Mouse (Mus musculus) left cerebral cortex, adult 18-20 months (tissue): Measurements from ENCODE around the gene Hoxc9. TPM values are rescaled to one million over a fixed set of nuclear protein-coding genes. Genes with fewer than 3 reads are reported as not detected.

Experiments
- DNase-seq, 2 experiments: peaks; one replicate each; pipeline ENCODE4 v3.0.0; 2021 to 2022; ENCODE audit warnings: low spot score in 2 of 2, mixed read lengths in 1 of 2
- total RNA-seq, 2 experiments: library from RNA; stranded (reverse); gene quantifications; 2 replicates each; pipeline ENCODE4 v1.2.3; 2021

Hoxc9 gene
- total RNA-seq, 2 experiments from 2014 or later = not detected

GRCm38 (mm10) chr15:102998608-102999182 is 22.5 kb downstream of the Hoxc9 start:
- DNase-seq = no peak

- DNase-seq = peak in 1 of 2 experiments; percentile 25
Measured at GRCm38 (mm10) chr15:102999183-102999831, 23.1 kb downstream of the Hoxc9 start.

- DNase-seq = no peak
Measured at GRCm38 (mm10) chr15:102999955-103000354, 23.7 kb downstream of the Hoxc9 start.

- DNase-seq = no peak
Measured at GRCm38 (mm10) chr15:103000501-103000901, 24.3 kb downstream of the Hoxc9 start.

- no peak for DNase-seq
Measured at GRCm38 (mm10) chr15:103001370-103001769, 25.1 kb downstream of the Hoxc9 start.

GRCm38 (mm10) chr15:103002156-103002555 is 25.9 kb downstream of the Hoxc9 start:
- no peak for DNase-seq

GRCm38 (mm10) chr15:103002821-103003448 is 26.7 kb downstream of the Hoxc9 start:
- no peak for DNase-seq

- no peak for DNase-seq
Measured at GRCm38 (mm10) chr15:103005308-103005707, 29.1 kb downstream of the Hoxc9 start.

- no peak for DNase-seq
Measured at GRCm38 (mm10) chr15:103005797-103006196, 29.6 kb downstream of the Hoxc9 start.

- no peak for DNase-seq
Measured at GRCm38 (mm10) chr15:103006326-103006725, 30.1 kb downstream of the Hoxc9 start.

GRCm38 (mm10) chr15:103009265-103010111 is 33.2 kb downstream of the Hoxc9 start:
- DNase-seq = no peak

- no peak for DNase-seq
Measured at GRCm38 (mm10) chr15:103010112-103010846, 34.0 kb downstream of the Hoxc9 start.

GRCm38 (mm10) chr15:103010847-103011555 is 34.8 kb downstream of the Hoxc9 start:
- no peak for DNase-seq

- no peak for DNase-seq
Measured at GRCm38 (mm10) chr15:103011928-103012486, 35.8 kb downstream of the Hoxc9 start.

GRCm38 (mm10) chr15:103013238-103013984 is 37.2 kb downstream of the Hoxc9 start:
- DNase-seq = peak; percentile 42 to 49

- no peak for DNase-seq
Measured at GRCm38 (mm10) chr15:103014166-103015008, 38.1 kb downstream of the Hoxc9 start.

GRCm38 (mm10) chr15:103015009-103015399 is 38.8 kb downstream of the Hoxc9 start:
- DNase-seq = no peak
